26 mouse cellular contexts compared by ENCODE assay signal in the genomic region with DNA sequence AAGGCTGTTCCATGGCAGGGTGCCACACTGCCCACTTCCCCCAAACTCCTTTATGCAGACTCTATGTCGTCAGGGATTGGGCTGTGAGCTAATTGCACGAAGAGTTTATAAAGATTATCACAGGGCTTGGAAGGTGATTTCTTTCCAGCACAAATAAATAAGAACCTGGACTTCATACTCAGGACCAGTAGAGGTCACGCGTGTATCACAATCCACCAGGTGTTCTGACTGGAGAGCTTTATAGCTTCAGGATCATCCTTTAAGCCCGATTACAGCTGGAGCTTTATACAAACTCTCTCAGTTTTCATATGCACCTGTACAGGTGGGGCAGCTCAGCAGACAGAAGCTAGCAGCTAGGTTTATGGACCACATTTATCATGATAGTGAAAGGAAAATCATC.
DNase-seq lines count a peak whose midpoint lies in the region; ATAC-seq and TF ChIP-seq lines count a peak whose summit lies in the region.
"Had no signal": no experiment of that assay in that cellular context is flagged by ENCODE, and none has a peak within 500 bp of the region (broad histone marks: within the 10 kb centered on the region; RNA-seq: fewer than 3 reads in every experiment).

No protein-coding gene starts in this region.

- TF ChIP-seq CTCF in layer of hippocampus, adult 2 months (conservative IDR thresholded peaks at IDR 0.05), result peak; percentile 53

- H3K4me1 ChIP-seq in forebrain, embryonic 14.5 days (ENCODE audit: control insufficient read depth, insufficient read depth, low read length), result 0 out of 2 replicates have a peak, but pooled peaks cover under 1% of the 10 kb centered on the region
- no peaks in the 10 kb centered on the region for H3K4me1 ChIP-seq in forebrain, embryonic 10.5 days
- H3K4me1 ChIP-seq: heart, embryonic 13.5 days; kidney, embryonic 15.5 days; limb, embryonic 10.5 days; limb, embryonic 15.5 days; midbrain, embryonic 12.5 days had no signal

- no peak overlapping the region for H3K4me3 ChIP-seq in forebrain, embryonic 14.5 days (ENCODE audit: low read depth, low read length)
- no peak overlapping the region for H3K4me3 ChIP-seq in forebrain, embryonic 10.5 days
- no peak overlapping the region for H3K4me3 ChIP-seq in layer of hippocampus, adult 2 months
- H3K4me3 ChIP-seq: heart, embryonic 13.5 days; kidney, embryonic 15.5 days; limb, embryonic 10.5 days; limb, embryonic 15.5 days; midbrain, embryonic 12.5 days; neural tube, embryonic 15.5 days had no signal

- H3K36me3 ChIP-seq in forebrain, embryonic 14.5 days (ENCODE audit: control insufficient read depth, insufficient read depth, low read length), result no peaks in the 10 kb centered on the region
- H3K36me3 ChIP-seq in forebrain, embryonic 10.5 days (replicated peaks), result no peaks in the 10 kb centered on the region
- H3K36me3 ChIP-seq: heart, embryonic 13.5 days; kidney, embryonic 15.5 days; limb, embryonic 10.5 days; limb, embryonic 15.5 days; midbrain, embryonic 12.5 days; neural tube, embryonic 15.5 days had no signal

- ATAC-seq in forebrain, embryonic 14.5 days, result no peak
- ATAC-seq in frontal cortex, adult (ENCODE audit: low TSS enrichment), result no peak
- ATAC-seq: activated CD4-positive, CD25-positive, alpha-beta regulatory T cell, adult 4 months; CD4-positive, CD25-positive, alpha-beta regulatory T cell, adult 4 months had no signal

- no peaks in the 10 kb centered on the region for H3K27me3 ChIP-seq in forebrain, embryonic 14.5 days (replicated peaks; ENCODE audit: control insufficient read depth, insufficient read depth, low read length)
- no peaks in the 10 kb centered on the region for H3K27me3 ChIP-seq in forebrain, embryonic 10.5 days (ENCODE audit: poor library complexity, severe bottlenecking)
- H3K27me3 ChIP-seq: heart, embryonic 13.5 days; kidney, embryonic 15.5 days; limb, embryonic 15.5 days; midbrain, embryonic 12.5 days; neural tube, embryonic 15.5 days had no signal

- H3K4me2 ChIP-seq in forebrain, embryonic 14.5 days (ENCODE audit: low read length), result no peak overlapping the region
- H3K4me2 ChIP-seq: heart, embryonic 13.5 days; hindbrain, embryonic 14.5 days; kidney, embryonic 15.5 days; limb, embryonic 15.5 days; midbrain, embryonic 12.5 days; neural tube, embryonic 15.5 days had no signal

- H3K27ac ChIP-seq in forebrain, embryonic 14.5 days (ENCODE audit: low read depth, low read length), result no peak overlapping the region
- H3K27ac ChIP-seq in forebrain, embryonic 10.5 days, result no peak overlapping the region
- 0 out of 2 replicates have a peak overlapping the region, but pooled peaks have one; percentile 28 for H3K27ac ChIP-seq in layer of hippocampus, adult 2 months
- H3K27ac ChIP-seq: heart, embryonic 13.5 days; hindbrain, embryonic 14.5 days; kidney, embryonic 15.5 days; limb, embryonic 10.5 days; limb, embryonic 15.5 days; liver, embryonic 14.5 days; midbrain, embryonic 12.5 days; neural tube, embryonic 15.5 days had no signal

- no peaks in the 10 kb centered on the region for H3K9me3 ChIP-seq in forebrain, embryonic 14.5 days (replicated peaks; ENCODE audit: control insufficient read depth, low read length)
- no peaks in the 10 kb centered on the region for H3K9me3 ChIP-seq in forebrain, embryonic 10.5 days
- H3K9me3 ChIP-seq: heart, embryonic 13.5 days; kidney, embryonic 15.5 days; limb, embryonic 10.5 days; limb, embryonic 15.5 days; midbrain, embryonic 12.5 days; neural tube, embryonic 15.5 days had no signal

- WGBS in forebrain, embryonic 14.5 days, result 68% methylated on average over 5 of the region's 5 CpGs
- 79% methylated on average over 5 of the region's 5 CpGs for WGBS in forebrain, embryonic 10.5 days

- peak; percentile 12 for DNase-seq in forebrain, embryonic 14.5 days (ENCODE audit: low spot score)
- DNase-seq in forebrain, embryonic 10.5 days (ENCODE audit: extremely low spot score, low spot score), result no peak
- DNase-seq in layer of hippocampus, adult 2 months (ENCODE audit: low spot score in 2 of 2), result no peak
- no peak for DNase-seq in layer of hippocampus, adult 9-10 months (ENCODE audit: low spot score)
- DNase-seq in 3T3-L1 (ENCODE audit: low read depth, low spot score), result peak; percentile 29
- DNase-seq in brain, adult 2 months (ENCODE audit: low read depth, low spot score), result peak; percentile 47
- DNase-seq: adrenal gland, adult 2 months; adrenal gland, postnatal 36 days; gastrocnemius, postnatal 36 days; kidney, adult 18-20 months; kidney, postnatal 36 days; layer of hippocampus, adult 9-11 months; lung, postnatal 36 days; retina, postnatal 1 day; right cerebral cortex, postnatal 14 days had no signal

- no peak overlapping the region for H3K9ac ChIP-seq in forebrain, embryonic 14.5 days (ENCODE audit: low read length)
- H3K9ac ChIP-seq: heart, embryonic 13.5 days; hindbrain, embryonic 14.5 days; kidney, embryonic 15.5 days; limb, embryonic 15.5 days; liver, embryonic 14.5 days; midbrain, embryonic 12.5 days; neural tube, embryonic 15.5 days had no signal

Comparison
In these comparisons a context has a peak if more than half of its experiments do, and no peak if none do; other contexts are left out.
1. DNase-seq: peak in forebrain, embryonic 14.5 days (single experiment), 3T3-L1 (single experiment) and brain, adult 2 months (single experiment); none in forebrain, embryonic 10.5 days (single experiment), layer of hippocampus, adult 2 months (0 of 2) and layer of hippocampus, adult 9-10 months (single experiment).